Mouse (Mus musculus) megakaryocyte, embryonic 14.5 days (primary cell): ENCODE data around the gene Smyd3.

ENCODE experiments used
- FLI1 ChIP-seq: IDR thresholded peaks from 2 replicates; pipeline ENCODE4 v1.6.1; 2012; ENCODE audit warnings: low read length, inconsistent platforms, mixed read lengths
- GATA1 ChIP-seq: IDR thresholded peaks from 3 replicates; pipeline ENCODE4 v1.6.1; 2012; ENCODE audit warnings: mixed read lengths, low read length, inconsistent platforms, borderline replicate concordance

GRCm38 (mm10) chr1:179072935-179073654 lies 444.7 kb downstream of the Smyd3 start:
- TF ChIP-seq GATA1: no peak
- no peak for TF ChIP-seq FLI1
